Mouse (Mus musculus): Measurements from ENCODE around the gene Mink1. TPM values are rescaled to one million over a fixed set of nuclear protein-coding genes. Genes with fewer than 3 reads are reported as not detected.

Mink1 gene
- total RNA-seq, 1 experiment from 2014 or later = 58.9 TPM

- peak; percentile 77 for DNase-seq
These were observed 90.9 kb downstream of the Mink1 start for GRCm38 (mm10) chr11:70653345-70654197.

GRCm38 (mm10) chr11:70654198-70654922 lies 91.7 kb downstream of the Mink1 start, which contains the start of gene Pfn1:
Pfn1 (minus strand) TSS chr11:70654644.
- DNase-seq = peak; percentile 87

- peak; percentile 88 for DNase-seq
These were observed 92.4 kb downstream of the Mink1 start for GRCm38 (mm10) chr11:70654923-70655570.

- DNase-seq = peak; percentile 70
These were observed 93.1 kb downstream of the Mink1 start for GRCm38 (mm10) chr11:70655571-70656455.

GRCm38 (mm10) chr11:70656456-70656927 lies 93.8 kb downstream of the Mink1 start:
- DNase-seq = peak; percentile 52

- DNase-seq = no peak
These were observed 94.3 kb downstream of the Mink1 start, which contains the start of gene Eno3 for GRCm38 (mm10) chr11:70656964-70657363. Eno3 (plus strand) TSS chr11:70657202.

- no peak for DNase-seq
These were observed 94.9 kb downstream of the Mink1 start for GRCm38 (mm10) chr11:70657573-70657972.

- no peak for DNase-seq
These were observed 95.3 kb downstream of the Mink1 start for GRCm38 (mm10) chr11:70657991-70658390.

GRCm38 (mm10) chr11:70658521-70658920 lies 95.8 kb downstream of the Mink1 start:
- no peak for DNase-seq

GRCm38 (mm10) chr11:70658942-70659341 lies 96.3 kb downstream of the Mink1 start:
- DNase-seq = no peak

- DNase-seq = no peak
These were observed 97.9 kb downstream of the Mink1 start for GRCm38 (mm10) chr11:70660571-70660970.

- no peak for DNase-seq
These were observed 100.4 kb downstream of the Mink1 start for GRCm38 (mm10) chr11:70663101-70663500.

- DNase-seq = no peak
These were observed 101.3 kb downstream of the Mink1 start for GRCm38 (mm10) chr11:70663957-70664356.

Other genes starting within 250 kb of the Mink1 start
- gene Alox12e, start 240.3 kb upstream of the Mink1 start, total RNA-seq (2021) = not detected in 2 replicates
- 2.1 and 2.7 TPM in 2 replicates for gene Alox15, start 210.8 kb upstream of the Mink1 start, total RNA-seq (2021)
- gene Pelp1, start 152.8 kb upstream of the Mink1 start, total RNA-seq (2021) = 23.3 and 26.7 TPM in 2 replicates
- gene Arrb2, start 130.2 kb upstream of the Mink1 start, total RNA-seq (2021) = 17.1 and 29.9 TPM in 2 replicates
- 23.0 and 25.4 TPM in 2 replicates for gene Med11, start 111.0 kb upstream of the Mink1 start, total RNA-seq (2021)
- gene Zmynd15, start 103.4 kb upstream of the Mink1 start, total RNA-seq (2021) = 1.5 and 1.8 TPM in 2 replicates
- gene Cxcl16, start 102.9 kb upstream of the Mink1 start, total RNA-seq (2021) = 5.5 and 7.1 TPM in 2 replicates
- not detected in 2 replicates for gene Tm4sf5, start 57.6 kb upstream of the Mink1 start, total RNA-seq (2021)
- not detected in 2 replicates for gene Vmo1, start 48.3 kb upstream of the Mink1 start, total RNA-seq (2021)
- gene Gltpd2, start 43.7 kb upstream of the Mink1 start, total RNA-seq (2021) = 1.2 TPM in 1 of 2 replicates, not detected in the other
- gene Psmb6, start 37.5 kb upstream of the Mink1 start, total RNA-seq (2021) = 254 and 270 TPM in 2 replicates
- not detected in 2 replicates for gene Gm40193, start 29.9 kb upstream of the Mink1 start, total RNA-seq (2021)
- 8.7 and 14.5 TPM in 2 replicates for gene Pld2, start 22.8 kb upstream of the Mink1 start, total RNA-seq (2021)
- not detected in 2 replicates for gene 4930544D05Rik, start 53.0 kb downstream of the Mink1 start, total RNA-seq (2021)
- gene Chrne, start 56.3 kb downstream of the Mink1 start, total RNA-seq (2021) = not detected in 2 replicates
- not detected in 2 replicates for gene Gp1ba, start 76.2 kb downstream of the Mink1 start, total RNA-seq (2021)
- gene Rnf167, start 84.4 kb downstream of the Mink1 start, total RNA-seq (2021) = 92.7 and 106 TPM in 2 replicates
- gene Slc25a11, start 84.6 kb downstream of the Mink1 start, total RNA-seq (2021) = 122 and 146 TPM in 2 replicates
- gene Pfn1, start 91.8 kb downstream of the Mink1 start, total RNA-seq (2021) = 922 and 959 TPM in 2 replicates
- 17.9 and 28.3 TPM in 2 replicates for gene Eno3, start 94.3 kb downstream of the Mink1 start, total RNA-seq (2021)
- gene Spag7, start 106.5 kb downstream of the Mink1 start, total RNA-seq (2021) = 88.3 and 97.4 TPM in 2 replicates
- 50.2 and 51.3 TPM in 2 replicates for gene Camta2, start 125.2 kb downstream of the Mink1 start, total RNA-seq (2021)
- gene Inca1, start 137.3 kb downstream of the Mink1 start, total RNA-seq (2021) = 9.1 and 12.2 TPM in 2 replicates
- gene Kif1c, start 137.7 kb downstream of the Mink1 start, total RNA-seq (2021) = 173 and 182 TPM in 2 replicates
- 10.8 and 13.4 TPM in 2 replicates for gene Zfp3, start 201.3 kb downstream of the Mink1 start, total RNA-seq (2021)
- 0.79 and 0.90 TPM in 2 replicates for gene Scimp, start 249.7 kb downstream of the Mink1 start, total RNA-seq (2021)

Data from adrenal gland, postnatal 25 days (tissue).